Mouse (Mus musculus) limb, embryonic 12.5 days (tissue): ENCODE results near the gene Col6a1. TPM values are rescaled to one million over a fixed set of nuclear protein-coding genes. Genes with fewer than 3 reads are reported as not detected.

Source experiments
- polyA plus RNA-seq: library from polyadenylated mRNA; unstranded; fragments of >200 nt; fragmentation: Nextera tagmentation; extraction: Ambion mirVana; gene quantifications from 2 replicates; pipeline ENCODE4 v1.2.1, GENCODE M21; 2016

Col6a1 gene
- polyA plus RNA-seq, 1 experiment from 2014 or later: 40.1 TPM

Other genes starting within 250 kb of the Col6a1 start
- 32.5 and 38.7 TPM in 2 replicates for gene Lss, start 194.6 kb downstream of the Col6a1 start, polyA plus RNA-seq
- not detected in 2 replicates for gene Spatc1l, start 163.9 kb downstream of the Col6a1 start, polyA plus RNA-seq
- gene Ftcd, start 150.5 kb downstream of the Col6a1 start, polyA plus RNA-seq: 0.14 TPM in 1 of 2 replicates, not detected in the other
- gene Col6a2, start 102.5 kb downstream of the Col6a1 start, polyA plus RNA-seq: 47.6 and 54.7 TPM in 2 replicates
- gene Pcbp3, start 235.7 kb upstream of the Col6a1 start, polyA plus RNA-seq: 33.0 and 34.8 TPM in 2 replicates